Mouse (Mus musculus) layer of hippocampus, adult 9-11 months (tissue): ENCODE results near the gene Emc3.
A peak's percentile ranks its signal among the peaks of the same experiment; 100 is the strongest.

Source experiments
- DNase-seq: peaks from one replicate; pipeline ENCODE4 v3.0.0; 2022

Emc3 gene

DNA sequence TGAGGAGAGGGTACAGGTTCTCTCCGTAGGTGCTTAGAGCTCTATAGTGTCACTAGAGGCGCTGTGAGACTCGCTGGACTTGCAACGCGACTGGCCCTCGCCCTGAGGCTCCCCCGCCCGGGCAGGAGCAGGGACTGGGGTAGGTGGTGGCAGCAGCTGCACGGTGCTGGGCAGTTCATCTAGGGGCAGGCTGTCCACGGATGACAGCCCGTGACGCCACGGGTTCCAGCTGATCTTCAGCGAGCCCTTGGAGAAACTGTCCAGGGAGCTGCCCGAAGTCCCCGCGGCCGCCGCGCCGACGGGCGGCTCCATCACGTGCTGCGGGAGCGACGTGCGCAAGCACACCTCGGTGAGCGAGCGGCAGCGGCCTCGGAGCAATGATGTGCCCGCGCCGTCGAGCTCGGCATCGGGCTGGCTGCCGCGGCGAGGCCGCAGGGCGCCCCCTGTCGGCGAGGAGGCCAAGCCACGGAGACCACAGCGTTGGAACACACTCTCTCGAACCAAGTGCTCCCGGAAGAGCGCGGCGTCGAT is 37.1 kb downstream of the Emc3 start:
- DNase-seq = peak; percentile 63

DNA sequence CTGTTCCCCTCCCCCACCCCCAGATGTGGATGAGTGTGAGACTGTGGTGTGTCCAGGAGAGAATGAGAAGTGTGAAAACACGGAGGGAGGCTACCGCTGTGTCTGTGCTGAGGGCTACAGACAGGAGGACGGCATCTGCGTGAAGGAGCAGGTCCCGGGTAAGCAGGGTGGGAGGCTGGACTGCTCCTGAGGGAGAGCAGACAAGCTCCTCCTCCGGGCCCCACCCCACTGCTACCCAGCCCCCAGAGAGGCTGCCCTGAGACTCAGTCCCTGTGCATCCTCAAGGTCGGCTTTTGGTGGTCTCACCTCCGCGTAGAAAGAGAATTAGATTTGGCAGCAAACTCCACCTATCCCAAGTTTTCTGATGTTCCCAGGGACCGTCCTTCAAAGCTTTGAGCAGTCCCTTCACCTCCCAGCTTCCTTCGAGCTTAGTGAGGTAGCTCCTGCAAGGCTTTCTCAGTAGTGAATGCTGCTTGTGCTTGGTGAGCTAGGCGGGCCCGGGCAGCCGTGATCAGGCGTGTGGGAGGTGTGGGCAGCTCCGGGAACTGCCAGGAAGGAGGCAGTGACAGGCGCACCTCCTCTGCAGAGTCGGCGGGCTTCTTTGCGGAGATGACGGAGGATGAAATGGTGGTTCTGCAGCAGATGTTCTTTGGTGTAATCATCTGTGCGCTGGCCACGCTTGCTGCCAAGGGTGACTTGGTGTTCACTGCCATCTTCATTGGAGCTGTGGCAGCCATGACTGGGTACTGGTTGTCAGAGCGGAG is 39.2 kb downstream of the Emc3 start:
- peak; percentile 73 for DNase-seq

DNA sequence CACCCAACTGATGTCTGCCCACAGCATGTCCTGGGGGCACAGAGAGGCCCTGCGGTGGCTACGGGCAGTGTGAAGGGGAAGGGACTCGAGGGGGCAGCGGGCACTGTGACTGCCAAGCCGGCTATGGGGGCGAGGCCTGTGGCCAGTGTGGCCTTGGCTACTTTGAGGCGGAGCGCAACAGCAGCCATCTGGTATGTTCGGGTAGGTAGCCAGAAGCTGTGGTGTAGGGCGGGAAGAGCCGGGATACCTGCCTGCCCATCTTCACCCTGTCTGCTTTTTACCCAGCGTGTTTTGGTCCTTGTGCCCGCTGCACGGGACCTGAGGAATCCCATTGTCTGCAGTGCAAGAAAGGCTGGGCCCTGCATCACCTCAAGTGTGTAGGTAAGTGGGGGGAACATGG is 42.0 kb downstream of the Emc3 start:
- DNase-seq = no peak

DNA sequence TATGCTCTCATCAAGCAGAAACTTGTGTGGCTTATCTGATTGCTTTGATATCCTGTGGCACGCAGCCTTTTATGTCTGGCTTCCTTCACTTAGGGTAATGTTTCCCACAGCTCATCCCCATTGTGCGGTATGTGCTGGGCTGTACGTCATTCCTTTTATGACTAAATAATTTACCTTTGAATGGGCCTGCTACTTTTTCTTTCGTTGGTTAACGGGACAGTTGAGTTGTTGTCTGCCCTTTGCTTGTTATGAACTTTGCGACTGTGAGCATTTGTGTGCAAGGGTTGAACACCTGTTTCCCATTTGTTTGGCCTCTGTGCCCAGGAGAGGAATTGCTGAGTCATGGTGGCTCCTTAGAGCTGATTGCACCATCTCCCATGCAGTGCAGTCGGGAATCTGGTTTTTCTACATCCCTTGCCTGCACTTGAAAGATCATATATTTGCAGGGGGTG is 44.3 kb downstream of the Emc3 start:
- DNase-seq = no peak

GRCm38 (mm10) chr6:113483729-113484128 is 47.7 kb downstream of the Emc3 start:
- DNase-seq = no peak

DNA sequence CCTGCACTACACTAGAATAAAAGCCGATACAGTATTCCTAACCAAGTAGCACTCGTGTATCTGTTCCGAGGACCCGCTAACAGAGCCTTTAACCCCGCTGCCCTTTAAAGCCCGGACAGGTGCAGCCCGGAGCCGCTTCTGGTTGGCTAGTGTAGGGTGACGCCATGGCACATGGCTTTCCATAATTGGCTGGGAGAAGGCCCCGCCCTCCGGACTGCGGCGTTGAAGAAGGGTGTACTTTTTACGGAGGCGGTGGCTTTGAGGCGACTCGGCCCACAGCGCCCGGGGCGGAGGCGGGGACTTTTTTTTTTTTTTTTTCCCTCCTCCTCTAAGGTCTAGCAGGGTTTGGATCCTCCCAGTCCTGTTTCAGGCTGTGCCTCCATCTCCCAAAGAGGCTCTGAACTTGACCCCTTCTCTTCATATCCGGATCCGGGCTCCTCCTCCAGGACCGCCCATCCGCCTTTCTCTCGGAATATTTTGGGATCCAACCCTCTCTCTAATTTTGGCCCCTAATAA is 48.3 kb downstream of the Emc3 start, which contains the start of gene Creld1:
Gene Creld1 (plus strand): TSS at position 198 of the 516 bp plus-strand sequence.
- peak; percentile 97 for DNase-seq

DNA sequence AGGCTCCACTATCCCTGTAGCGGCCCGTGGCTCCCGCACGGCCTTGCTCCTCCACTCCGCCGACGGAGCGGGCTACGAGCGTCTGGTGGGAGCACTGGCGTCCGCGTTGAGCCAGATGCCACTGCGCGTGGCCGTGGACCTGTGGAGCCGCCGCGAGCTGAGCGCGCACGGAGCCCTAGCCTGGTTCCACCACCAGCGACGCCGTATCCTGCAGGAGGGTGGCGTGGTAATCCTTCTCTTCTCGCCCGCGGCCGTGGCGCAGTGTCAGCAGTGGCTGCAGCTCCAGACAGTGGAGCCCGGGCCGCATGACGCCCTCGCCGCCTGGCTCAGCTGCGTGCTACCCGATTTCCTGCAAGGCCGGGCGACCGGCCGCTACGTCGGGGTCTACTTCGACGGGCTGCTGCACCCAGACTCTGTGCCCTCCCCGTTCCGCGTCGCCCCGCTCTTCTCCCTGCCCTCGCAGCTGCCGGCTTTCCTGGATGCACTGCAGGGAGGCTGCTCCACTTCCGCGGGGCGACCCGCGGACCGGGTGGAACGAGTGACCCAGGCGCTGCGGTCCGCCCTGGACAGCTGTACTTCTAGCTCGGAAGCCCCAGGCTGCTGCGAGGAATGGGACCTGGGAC is 48.9 kb downstream of the Emc3 start:
- peak; percentile 46 for DNase-seq

DNA sequence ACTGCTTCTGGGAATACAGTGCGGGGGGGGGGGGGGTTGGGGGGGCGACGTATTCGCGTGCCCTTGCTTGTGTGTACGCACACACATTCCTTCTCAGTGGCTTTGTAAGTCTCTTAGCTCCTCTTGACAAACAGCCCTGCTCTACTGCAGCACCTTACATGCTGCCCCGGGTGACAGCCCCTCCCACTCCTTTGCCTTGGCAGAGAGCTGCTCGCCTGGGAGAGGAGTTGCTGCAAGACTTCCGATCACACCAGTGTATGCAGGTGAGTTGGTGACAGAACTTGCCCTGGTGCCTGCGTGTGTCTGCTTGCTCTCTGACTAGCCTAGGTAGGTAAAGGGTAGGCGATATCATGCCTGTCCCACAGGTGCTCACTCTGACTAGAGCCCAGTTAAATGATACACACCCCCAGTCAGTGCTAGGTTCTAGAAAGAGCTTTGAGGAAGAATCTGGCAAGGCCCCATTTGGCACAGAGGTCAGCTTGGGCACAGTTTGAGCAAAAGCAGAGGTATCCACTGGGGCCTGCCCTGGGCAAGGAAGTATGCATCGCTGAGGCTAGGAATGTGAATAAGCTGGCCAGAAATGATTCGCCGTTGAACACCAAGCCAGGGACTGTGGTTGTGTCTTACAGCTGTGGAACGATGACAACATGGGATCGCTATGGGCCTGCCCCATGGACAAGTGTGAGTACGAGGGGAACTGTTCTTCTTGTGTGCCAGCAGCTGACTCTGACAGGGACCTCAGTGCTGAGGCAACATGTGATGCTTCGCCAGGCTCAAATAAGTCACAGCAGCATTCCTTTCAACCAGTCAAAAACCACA is 50.7 kb downstream of the Emc3 start:
- no peak for DNase-seq

DNA sequence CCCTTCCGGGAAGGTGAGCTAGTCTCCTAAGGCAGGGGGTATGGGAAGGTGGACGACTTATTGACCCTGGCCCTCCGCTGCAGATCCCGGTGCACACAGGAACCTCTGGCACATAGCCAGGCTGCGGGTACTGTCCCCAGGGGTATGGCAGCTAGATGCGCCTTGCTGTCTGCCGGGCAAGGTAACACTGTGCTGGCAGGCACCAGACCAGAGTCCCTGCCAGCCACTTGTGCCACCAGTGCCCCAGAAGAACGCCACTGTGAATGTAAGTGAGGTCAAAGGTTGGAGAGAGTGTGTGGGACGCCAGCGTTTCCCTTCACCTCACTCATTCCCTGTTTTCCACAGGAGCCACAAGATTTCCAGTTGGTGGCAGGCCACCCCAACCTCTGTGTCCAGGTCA is 52.5 kb downstream of the Emc3 start:
- no peak for DNase-seq

DNA sequence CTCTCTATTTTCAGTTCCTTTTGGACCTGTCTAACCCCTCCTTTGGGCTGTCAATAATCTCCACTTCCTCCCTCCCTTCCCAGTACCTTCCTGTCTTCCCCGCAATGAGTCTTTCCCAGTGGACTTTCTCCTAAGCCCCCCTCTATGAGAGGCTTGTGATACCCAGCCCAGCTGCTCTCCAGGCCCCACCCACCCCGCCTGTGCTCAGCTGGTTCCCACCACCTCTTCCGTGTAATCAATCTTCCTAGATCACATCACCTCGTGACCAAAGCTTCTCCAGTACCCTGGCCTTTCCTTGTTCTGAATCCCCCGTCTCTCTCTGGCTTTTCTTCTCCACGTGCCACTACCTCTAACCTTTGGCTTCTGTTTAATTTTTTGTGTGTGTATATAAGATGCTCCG is 54.1 kb downstream of the Emc3 start:
- no peak for DNase-seq

DNA sequence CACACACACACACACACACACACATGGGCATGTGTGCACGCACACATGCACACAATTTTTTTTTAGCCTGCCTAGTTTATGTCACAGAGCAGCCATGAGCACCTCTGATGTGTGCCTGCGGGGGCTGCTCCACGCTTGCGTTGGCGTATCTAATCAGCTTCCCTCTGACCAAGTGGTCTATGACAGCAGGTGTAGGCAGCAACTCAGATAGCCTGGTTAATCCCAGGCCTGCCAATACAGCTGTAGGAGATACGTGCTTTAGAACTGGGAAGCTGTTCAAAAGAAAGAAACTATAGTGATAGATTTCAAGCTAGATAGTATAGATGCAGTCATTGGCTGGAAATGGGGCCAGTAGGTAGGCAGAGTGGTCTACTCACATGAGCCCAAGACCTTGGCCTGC is 57.7 kb downstream of the Emc3 start:
- DNase-seq = no peak

- DNase-seq = no peak
Observed at GRCm38 (mm10) chr6:113473246-113473645, 58.2 kb downstream of the Emc3 start.

- no peak for DNase-seq
Observed at GRCm38 (mm10) chr6:113472061-113472460, 59.4 kb downstream of the Emc3 start.

DNA sequence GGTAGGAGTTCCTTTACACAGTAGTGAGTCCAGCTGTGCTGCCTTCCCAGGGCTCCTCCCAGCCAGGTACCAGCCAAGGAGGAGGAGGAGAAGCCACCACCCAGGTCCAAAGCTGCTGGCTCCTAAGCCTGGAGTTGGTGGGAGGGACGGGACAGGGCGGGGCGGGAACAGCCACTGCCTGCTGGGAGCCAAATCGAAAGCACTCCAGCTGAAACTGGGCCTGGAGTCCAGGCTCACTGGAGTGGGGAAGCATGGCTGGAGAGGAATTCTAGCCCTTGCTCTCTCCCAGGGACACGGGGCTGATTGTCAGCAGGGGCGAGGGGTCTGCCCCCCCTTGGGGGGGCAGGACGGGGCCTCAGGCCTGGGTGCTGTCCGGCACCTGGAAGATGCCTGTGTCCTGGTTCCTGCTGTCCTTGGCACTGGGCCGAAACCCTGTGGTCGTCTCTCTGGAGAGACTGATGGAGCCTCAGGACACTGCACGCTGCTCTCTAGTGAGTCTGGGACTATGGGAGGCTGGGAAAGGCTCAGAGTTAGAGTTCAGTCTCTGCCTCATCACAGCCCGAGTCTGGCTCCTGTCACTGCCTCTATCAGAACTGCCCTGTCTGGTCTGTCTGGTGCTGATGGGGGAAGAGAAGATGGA is 60.0 kb downstream of the Emc3 start, which contains the start of gene Il17rc:
Gene Il17rc (plus strand): TSS at position 131 of the 640 bp plus-strand sequence.
- DNase-seq = no peak

DNA sequence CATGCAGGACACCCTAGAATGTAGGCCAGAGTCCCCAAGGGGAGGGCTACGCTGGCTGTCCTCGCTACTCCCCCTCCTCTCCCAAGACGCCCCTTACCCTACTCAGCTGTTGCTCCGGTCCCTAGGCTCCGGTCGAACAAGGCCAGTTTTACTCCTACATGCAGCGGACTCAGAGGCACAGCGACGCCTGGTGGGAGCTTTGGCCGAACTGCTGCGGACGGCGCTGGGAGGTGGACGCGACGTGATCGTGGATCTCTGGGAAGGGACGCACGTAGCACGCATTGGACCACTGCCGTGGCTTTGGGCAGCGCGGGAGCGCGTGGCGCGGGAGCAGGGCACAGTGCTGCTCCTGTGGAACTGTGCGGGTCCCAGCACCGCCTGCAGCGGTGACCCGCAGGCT is 62.0 kb downstream of the Emc3 start:
- peak; percentile 64 for DNase-seq

DNA sequence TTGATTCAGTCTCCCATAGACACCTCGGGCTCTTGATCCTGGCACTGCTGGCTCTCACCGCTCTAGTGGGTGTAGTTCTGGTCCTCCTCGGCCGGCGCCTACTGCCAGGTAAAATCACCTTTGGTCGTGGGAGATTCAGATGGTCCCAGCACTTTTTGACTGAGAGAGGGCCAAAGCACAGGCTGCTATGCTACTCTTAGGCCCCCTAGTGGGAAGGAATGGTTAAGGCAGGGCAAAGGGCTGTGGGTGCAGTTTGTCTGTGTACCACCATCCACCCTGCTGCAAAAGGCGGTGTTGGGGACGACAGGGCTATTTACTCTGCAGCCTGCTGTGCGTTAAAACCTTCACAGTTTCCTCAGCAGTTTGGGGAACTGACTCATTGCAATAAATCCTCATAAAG is 62.4 kb downstream of the Emc3 start:
- peak; percentile 69 for DNase-seq

DNA sequence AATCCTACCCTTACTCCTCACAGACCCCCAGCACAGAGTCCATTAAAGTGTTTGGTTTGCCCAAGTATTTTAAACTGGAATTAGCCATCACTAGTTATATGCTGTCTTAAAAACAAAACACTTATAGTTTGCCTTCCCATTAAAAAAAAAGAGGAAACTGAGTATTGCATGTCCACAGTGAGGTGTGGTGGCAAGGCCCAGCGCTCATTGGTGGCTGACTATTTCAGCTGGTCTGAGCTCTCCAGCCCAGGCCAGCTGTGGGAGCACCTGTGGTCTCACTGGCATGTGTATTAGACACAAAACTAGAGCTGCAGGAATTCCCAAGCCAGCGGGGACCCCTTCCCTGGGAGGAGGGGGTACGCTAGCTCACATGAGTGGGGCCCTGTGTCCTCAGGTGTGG is 62.9 kb downstream of the Emc3 start:
- no peak for DNase-seq

DNA sequence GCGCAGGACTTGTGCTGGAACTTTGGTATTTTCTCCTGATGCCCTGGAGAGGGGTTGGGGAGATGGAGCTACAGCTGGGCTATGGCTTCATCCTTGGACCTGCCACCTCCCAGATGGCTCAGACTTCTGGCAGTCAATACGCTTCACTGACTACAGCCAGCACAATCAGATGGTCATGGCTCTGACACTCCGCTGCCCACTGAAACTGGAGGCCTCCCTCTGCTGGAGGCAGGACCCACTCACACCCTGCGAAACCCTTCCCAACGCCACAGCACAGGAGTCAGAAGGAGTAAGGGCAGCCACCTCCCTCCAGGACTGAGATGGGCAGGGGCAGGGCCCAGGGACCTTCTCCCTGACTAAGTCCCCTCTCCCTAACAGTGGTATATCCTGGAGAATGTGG is 65.8 kb downstream of the Emc3 start:
- DNase-seq = no peak
